In genomic region chr1:58112880-58113279, GRCm38 (mm10) we compare ENCODE assay signal across 9 mouse cellular contexts. TPM values are rescaled to one million over a fixed set of nuclear protein-coding genes. Genes with fewer than 3 reads are reported as not detected.
DNase-seq lines count a peak whose midpoint lies in the region; ATAC-seq and TF ChIP-seq lines count a peak whose summit lies in the region.
"Had no signal": no experiment of that assay in that cellular context is flagged by ENCODE, and none has a peak within 500 bp of the region (broad histone marks: within the 10 kb centered on the region; RNA-seq: fewer than 3 reads in every experiment).

Gene Aox3 (plus strand): TSS chr1:58113130.

- DNase-seq in ES-CJ7 (ENCODE audit: low read depth, low spot score): peak; percentile 93
- peak; percentile 8 for DNase-seq in c-Kit-positive CD71-positive TER-119-positive erythroid progenitor cells, embryonic 14.5 days (ENCODE audit: low spot score)
- peak; percentile 84 for DNase-seq in forebrain, embryonic 14.5 days (ENCODE audit: low spot score)
- DNase-seq in heart, postnatal 0 days (ENCODE audit: low spot score): peak; percentile 70
- peak; percentile 85 to 90 for DNase-seq in kidney, postnatal 4 days
- peak; percentile 83 for DNase-seq in liver, postnatal 0 days
- DNase-seq in thymus, postnatal 4 days: peak; percentile 67

- TF ChIP-seq EP300 in heart, postnatal 0 days (IDR thresholded peaks at IDR 0.05; ENCODE audit: low read depth): no peak
- no peak for TF ChIP-seq EP300 in liver, postnatal 0 days (IDR thresholded peaks at IDR 0.05; ENCODE audit: low read depth)

- WGBS in forebrain, embryonic 14.5 days: 11% methylated on average over 11 of the region's 11 CpGs
- WGBS in heart, postnatal 0 days: 10% methylated on average over 11 of the region's 11 CpGs
- 16% methylated on average over 11 of the region's 11 CpGs for WGBS in liver, postnatal 0 days (ENCODE audit: insufficient replicate concordance)
- 16% methylated on average over 11 of the region's 11 CpGs for WGBS in neural tube, embryonic 15.5 days

- TF ChIP-seq CTCF in heart, postnatal 0 days (IDR thresholded peaks at IDR 0.05; ENCODE audit: low read depth): peak; percentile 81
- TF ChIP-seq CTCF in liver, postnatal 0 days (IDR thresholded peaks at IDR 0.05; ENCODE audit: low read depth): peak; percentile 81

- ATAC-seq in forebrain, embryonic 14.5 days: peak; percentile 75
- ATAC-seq in heart, postnatal 0 days (ENCODE audit: insufficient read depth, low read depth): peak; percentile 72
- peak; percentile 91 for ATAC-seq in liver, postnatal 0 days
- peak; percentile 83 for ATAC-seq in neural tube, embryonic 15.5 days (ENCODE audit: low FRiP score)

- no peak within 1 kb of the TSS for H3K27ac ChIP-seq in forebrain, embryonic 14.5 days (ENCODE audit: low read depth, low read length)
- no peak within 1 kb of the TSS for H3K27ac ChIP-seq in heart, postnatal 0 days (ENCODE audit: low read depth)
- peak within 1 kb of the TSS; percentile 61 for H3K27ac ChIP-seq in liver, postnatal 0 days (ENCODE audit: low read depth)
- H3K27ac ChIP-seq in neural tube, embryonic 15.5 days (replicated peaks): no peak within 1 kb of the TSS

- H3K9me3 ChIP-seq in forebrain, embryonic 14.5 days (replicated peaks; ENCODE audit: control insufficient read depth, low read length): no peaks in the 10 kb centered on the region
- H3K9me3 ChIP-seq in heart, postnatal 0 days (replicated peaks; ENCODE audit: control insufficient read depth, low read length): no peaks in the 10 kb centered on the region
- no peaks in the 10 kb centered on the region for H3K9me3 ChIP-seq in liver, postnatal 0 days (ENCODE audit: low read length)
- H3K9me3 ChIP-seq in neural tube, embryonic 15.5 days (replicated peaks): no peaks in the 10 kb centered on the region

- H3K4me2 ChIP-seq in forebrain, embryonic 14.5 days (ENCODE audit: low read length): peak within 1 kb of the TSS; percentile 20; the same call in 1 of the 2 replicates
- H3K4me2 ChIP-seq in heart, postnatal 0 days (ENCODE audit: low read depth, low read length): 0 out of 2 replicates have a peak within 1 kb of the TSS, but pooled peaks have one; percentile 41
- H3K4me2 ChIP-seq in liver, postnatal 0 days (ENCODE audit: low read depth, low read length): peak within 1 kb of the TSS; percentile 66
- peak within 1 kb of the TSS; percentile 25 for H3K4me2 ChIP-seq in neural tube, embryonic 15.5 days

- H3K9ac ChIP-seq in forebrain, embryonic 14.5 days (ENCODE audit: low read length): no peak within 1 kb of the TSS
- H3K9ac ChIP-seq in heart, postnatal 0 days (replicated peaks; ENCODE audit: low read depth, low read length): no peak within 1 kb of the TSS
- H3K9ac ChIP-seq in liver, postnatal 0 days (replicated peaks): peak within 1 kb of the TSS; percentile 26
- no peak within 1 kb of the TSS for H3K9ac ChIP-seq in neural tube, embryonic 15.5 days (replicated peaks)

- H3K4me1 ChIP-seq in forebrain, embryonic 14.5 days (ENCODE audit: control insufficient read depth, insufficient read depth, low read length): no peaks in the 10 kb centered on the region
- no peaks in the 10 kb centered on the region for H3K4me1 ChIP-seq in heart, postnatal 0 days (ENCODE audit: control insufficient read depth, insufficient read depth)
- H3K4me1 ChIP-seq in liver, postnatal 0 days (ENCODE audit: insufficient read depth): peaks cover 9% of the 10 kb centered on the region; the same call in 1 of the 2 replicates
- no peaks in the 10 kb centered on the region for H3K4me1 ChIP-seq in neural tube, embryonic 15.5 days

- no peaks in the 10 kb centered on the region for H3K27me3 ChIP-seq in forebrain, embryonic 14.5 days (replicated peaks; ENCODE audit: control insufficient read depth, insufficient read depth, low read length)
- H3K27me3 ChIP-seq in heart, postnatal 0 days (ENCODE audit: control insufficient read depth, insufficient read depth, low read length): no peaks in the 10 kb centered on the region
- H3K27me3 ChIP-seq in liver, postnatal 0 days (ENCODE audit: insufficient read depth, low read length): no peaks in the 10 kb centered on the region
- H3K27me3 ChIP-seq in neural tube, embryonic 15.5 days (replicated peaks): no peaks in the 10 kb centered on the region

- H3K36me3 ChIP-seq in forebrain, embryonic 14.5 days (ENCODE audit: control insufficient read depth, insufficient read depth, low read length): no peaks in the 10 kb centered on the region
- no peaks in the 10 kb centered on the region for H3K36me3 ChIP-seq in heart, postnatal 0 days (replicated peaks; ENCODE audit: control insufficient read depth, insufficient read depth, low read length)
- no peaks in the 10 kb centered on the region for H3K36me3 ChIP-seq in liver, postnatal 0 days (replicated peaks; ENCODE audit: insufficient read depth, low read length)
- no peaks in the 10 kb centered on the region for H3K36me3 ChIP-seq in neural tube, embryonic 15.5 days

- no peak within 1 kb of the TSS for H3K4me3 ChIP-seq in forebrain, embryonic 14.5 days (ENCODE audit: low read depth, low read length)
- H3K4me3 ChIP-seq in heart, postnatal 0 days (ENCODE audit: low read depth, low read length): no peak within 1 kb of the TSS
- peak within 1 kb of the TSS; percentile 30 for H3K4me3 ChIP-seq in liver, postnatal 0 days (ENCODE audit: low read depth, low read length)
- no peak within 1 kb of the TSS for H3K4me3 ChIP-seq in neural tube, embryonic 15.5 days (replicated peaks)

RNA-seq across cellular contexts. Expression of gene Aox3, which starts in this region (rescaled TPM):
- 0.11 and 0.35 TPM in 2 replicates for polyA plus RNA-seq in forebrain, embryonic 14.5 days (2014; fragmentation: Nextera tagmentation; extraction: Ambion mirVana)
- not detected in 2 replicates for total RNA-seq in heart, postnatal 0 days (2014; rRNA removed; ENCODE audit: low replicate concordance)
- 0.12 and 0.54 TPM in 2 replicates for polyA plus RNA-seq in heart, postnatal 0 days (2015; fragmentation: Nextera tagmentation; extraction: Ambion mirVana)
- polyA plus RNA-seq in liver, postnatal 0 days (2015; fragmentation: Nextera tagmentation; extraction: Ambion mirVana): 14.3 and 16.9 TPM in 2 replicates
- 0.51 and 0.66 TPM in 2 replicates for polyA plus RNA-seq in neural tube, embryonic 15.5 days (2015; fragmentation: Nextera tagmentation; extraction: Ambion mirVana)
- polyA plus RNA-seq: large intestine, adult 2 months had no signal

Comparison
In these comparisons a context has a peak if more than half of its experiments do, and no peak if none do; other contexts are left out.
1. Peak in DNase-seq, ATAC-seq and H3K4me2 ChIP-seq in forebrain, embryonic 14.5 days; RNA of the gene not detected or under 1 TPM.
2. Peak in DNase-seq, ATAC-seq and H3K4me2 ChIP-seq in heart, postnatal 0 days; RNA of the gene not detected or under 1 TPM.
3. Peak in ATAC-seq and H3K4me2 ChIP-seq in neural tube, embryonic 15.5 days; RNA of the gene not detected or under 1 TPM.
4. DNase-seq: peak in every context shown above with its lines; median percentile 93 in ES-CJ7; 88 in kidney, postnatal 4 days; 84 in forebrain, embryonic 14.5 days; 83 in liver, postnatal 0 days; 70 in heart, postnatal 0 days; 67 in thymus, postnatal 4 days; 8 in c-Kit-positive CD71-positive TER-119-positive erythroid progenitor cells, embryonic 14.5 days.